Mouse (Mus musculus) T-cell, adult 2 months (primary cell): ENCODE data around the gene Notch2.

Source experiments
- DNase-seq: peaks from one replicate; pipeline ENCODE4 v3.0.0; 2022; ENCODE audit warnings: low spot score

The Notch2 gene

DNA sequence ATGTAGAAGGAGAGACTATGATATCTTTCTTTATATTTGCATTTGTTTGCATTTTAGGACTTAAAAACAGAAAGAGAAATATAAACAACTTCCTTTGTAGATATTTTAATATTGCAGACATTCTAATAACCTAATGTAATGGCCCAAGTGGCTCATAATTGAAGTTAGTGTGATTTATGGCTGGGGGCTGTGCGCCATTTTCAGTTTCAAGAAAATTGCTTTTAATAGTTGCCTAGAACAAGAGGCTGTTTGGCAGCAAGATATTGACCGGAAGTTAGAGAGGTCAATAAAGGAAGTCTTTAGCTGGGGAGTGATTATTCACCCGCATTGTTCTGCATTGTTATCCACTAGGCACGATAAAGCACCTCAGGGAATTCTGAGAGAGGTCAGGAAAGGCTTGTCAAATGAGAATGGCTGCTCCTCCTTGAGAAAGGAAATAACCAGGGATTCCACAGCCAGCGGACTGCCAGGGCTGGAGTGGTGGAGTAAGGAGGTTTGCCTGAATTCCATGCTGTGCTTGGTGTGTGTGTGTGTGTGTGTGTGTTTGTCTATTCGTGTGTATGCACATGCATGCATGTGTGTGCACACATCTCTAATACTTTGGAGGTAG is 61.4 kb downstream of the Notch2 start:
- DNase-seq, result no peak

DNA sequence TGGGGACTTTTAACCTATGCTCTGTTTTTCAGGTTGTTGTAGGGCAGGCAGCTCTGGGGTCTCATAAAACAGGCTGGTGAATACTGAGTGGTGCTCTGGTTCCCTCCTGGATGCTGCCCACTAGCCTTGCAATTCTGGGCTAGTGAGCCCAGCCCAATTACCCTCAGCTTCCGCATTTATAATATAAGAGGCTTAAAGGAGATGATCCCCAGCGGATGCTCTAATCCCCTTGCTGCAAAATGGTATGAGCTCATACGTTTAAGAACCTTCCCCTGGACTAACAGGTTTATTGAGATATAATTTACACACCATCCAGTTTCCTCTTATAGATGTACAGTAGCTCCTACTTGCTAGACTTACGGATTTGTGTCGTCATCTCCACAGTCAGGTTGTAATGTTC is 64.5 kb downstream of the Notch2 start:
- no peak for DNase-seq

DNA sequence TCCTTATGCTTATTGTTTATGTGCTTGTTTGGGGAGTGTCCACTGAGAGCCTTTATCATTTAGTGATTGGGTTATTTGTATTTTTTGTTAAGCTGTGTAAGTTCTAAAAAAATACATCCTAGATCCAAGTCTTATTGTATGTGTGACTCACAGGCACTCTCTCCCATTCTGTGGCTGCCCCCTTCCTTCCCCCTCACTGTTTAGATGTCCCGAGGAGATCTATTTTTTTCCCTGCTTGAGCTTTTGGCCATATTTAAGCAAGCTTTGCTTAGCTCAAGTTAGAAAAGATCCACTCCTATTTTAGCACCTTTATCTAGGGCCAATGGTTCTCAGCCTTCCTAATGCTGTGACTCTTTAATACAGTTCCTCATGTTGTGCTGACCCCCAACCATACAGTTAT is 65.5 kb downstream of the Notch2 start:
- no peak for DNase-seq

DNA sequence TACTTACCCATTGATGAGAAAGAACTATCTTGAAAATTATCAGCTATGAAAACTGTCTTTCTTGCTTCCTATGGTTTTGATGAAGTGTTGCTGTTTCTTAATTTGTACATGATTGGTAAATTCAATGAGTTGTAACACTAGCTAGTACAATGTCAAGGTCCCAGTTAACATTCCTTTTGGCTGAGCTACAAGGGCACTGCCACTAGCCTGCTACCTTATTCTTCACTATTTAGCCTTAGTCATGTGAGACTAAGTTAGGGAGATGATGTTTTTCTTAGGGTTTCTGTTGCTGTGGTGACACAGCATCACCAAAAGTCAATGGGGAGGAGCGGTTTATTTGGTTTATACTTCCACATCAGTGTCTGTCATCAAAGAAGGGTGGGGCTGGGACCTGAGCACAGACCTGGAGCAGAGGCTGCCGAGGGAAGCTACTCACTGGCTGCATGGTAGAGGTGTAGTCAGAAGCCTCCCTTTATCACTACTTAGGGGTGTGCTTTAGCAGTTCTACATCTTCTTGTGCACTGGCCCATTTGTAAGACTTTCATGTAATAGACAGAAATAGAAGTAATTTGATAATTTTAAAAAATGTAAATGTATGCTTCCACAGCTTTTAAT is 66.4 kb downstream of the Notch2 start:
- DNase-seq, result no peak

DNA sequence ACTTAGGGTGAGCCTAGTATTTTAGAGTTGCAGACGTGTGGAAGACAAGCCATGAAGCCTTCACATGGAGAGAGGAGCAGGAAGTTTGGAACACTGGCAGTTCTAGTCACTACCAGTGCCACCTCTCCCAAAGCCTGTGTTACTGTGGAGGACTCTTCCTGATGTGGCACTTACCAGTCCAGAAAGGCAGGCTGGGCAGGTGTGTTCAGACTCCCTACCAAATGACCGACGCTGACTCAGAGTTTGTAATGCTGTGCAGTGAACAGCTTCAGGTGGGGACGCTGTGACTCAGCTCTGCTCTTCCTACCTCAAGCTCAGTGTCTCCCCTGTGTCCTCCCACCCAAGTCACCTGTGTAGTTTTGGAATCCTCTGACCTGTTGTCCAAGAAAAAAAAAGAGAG is 67.3 kb downstream of the Notch2 start:
- DNase-seq, result no peak

DNA sequence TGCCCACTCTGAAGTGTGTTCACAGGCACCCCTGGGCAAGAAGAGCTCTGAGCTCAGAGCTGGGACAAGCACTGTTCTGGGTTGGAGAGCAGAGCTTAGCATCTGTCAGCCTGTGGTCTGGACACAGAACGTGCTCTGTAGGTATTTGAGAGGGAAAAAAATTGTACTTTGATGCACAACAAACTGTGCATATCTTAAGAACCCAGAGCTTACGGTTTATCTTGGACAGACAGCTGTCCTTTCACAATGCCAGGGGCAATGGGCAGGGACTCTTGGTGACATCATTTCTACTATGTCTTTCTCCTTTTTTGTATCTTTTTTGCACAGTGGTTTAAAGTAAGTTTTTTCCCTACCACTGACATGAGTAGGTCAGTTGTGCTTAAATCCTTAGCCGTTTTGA is 68.9 kb downstream of the Notch2 start:
- no peak for DNase-seq

DNA sequence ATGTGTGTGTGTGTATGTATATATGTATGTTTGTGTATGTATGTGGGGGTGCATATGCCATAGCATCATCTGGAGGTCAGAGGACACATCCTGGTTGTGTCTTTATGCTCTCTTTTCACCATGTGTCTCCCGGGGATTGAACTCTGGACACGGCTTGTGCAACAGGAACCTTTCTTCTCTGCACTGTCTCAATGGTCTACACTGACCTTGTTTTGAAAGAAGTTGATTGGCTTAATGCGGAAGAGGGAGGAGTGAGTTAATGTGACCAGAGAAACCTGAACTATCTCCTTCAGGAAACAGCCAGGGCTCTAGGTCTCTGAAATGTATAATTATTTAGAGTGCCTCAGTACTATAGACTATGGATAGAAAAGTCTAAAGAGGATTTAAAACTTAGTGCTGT is 69.6 kb downstream of the Notch2 start:
- DNase-seq, result no peak

DNA sequence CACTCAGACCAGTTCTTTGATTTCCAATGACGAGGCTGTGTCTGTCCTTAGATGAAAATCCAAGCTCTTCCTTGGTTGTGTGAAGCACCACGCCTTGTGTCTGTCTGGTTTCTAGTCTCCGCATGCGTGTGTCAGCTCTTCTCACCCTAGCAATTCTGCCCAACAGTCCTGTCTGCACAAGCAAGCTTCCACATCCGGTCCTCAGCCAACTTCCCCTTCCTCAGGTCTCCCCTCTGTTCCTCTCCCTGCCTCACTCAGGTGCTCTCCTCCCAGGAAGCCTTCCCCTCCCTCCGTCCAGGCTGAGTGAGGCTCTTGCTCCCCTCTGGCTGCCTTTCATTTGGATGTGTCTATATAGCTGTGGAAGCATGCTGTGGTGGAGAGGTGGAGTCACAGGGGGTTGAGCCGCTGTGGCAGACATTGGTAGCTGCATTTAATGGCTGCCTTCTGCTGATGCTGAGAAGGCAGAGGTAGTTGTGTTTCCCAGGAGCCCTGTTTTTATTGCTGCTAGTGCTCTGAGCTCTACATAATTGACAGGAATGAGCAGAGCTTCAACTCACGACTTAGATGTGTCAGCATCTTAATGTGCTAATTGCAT is 70.8 kb downstream of the Notch2 start:
- DNase-seq, result peak; percentile 12

DNA sequence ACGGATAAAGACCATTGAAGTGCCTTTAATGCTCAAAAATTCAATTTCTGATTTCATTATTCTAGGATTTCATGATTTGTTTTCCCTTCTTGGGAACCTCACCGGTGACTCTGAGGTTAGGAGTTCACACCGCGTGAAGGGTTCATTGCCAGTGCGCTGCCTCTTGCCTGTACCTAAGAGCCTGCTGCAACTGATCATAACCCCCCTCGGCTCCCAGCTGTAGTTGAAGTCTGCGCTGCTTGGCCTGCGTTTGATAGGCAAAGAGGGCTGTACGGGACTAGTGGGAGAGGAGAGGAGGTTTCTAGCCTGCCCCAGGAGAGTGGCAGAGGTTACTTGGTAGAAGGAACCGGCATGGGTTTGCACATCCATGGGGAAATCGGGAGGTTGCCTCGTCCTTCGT is 71.5 kb downstream of the Notch2 start:
- DNase-seq, result no peak

DNA sequence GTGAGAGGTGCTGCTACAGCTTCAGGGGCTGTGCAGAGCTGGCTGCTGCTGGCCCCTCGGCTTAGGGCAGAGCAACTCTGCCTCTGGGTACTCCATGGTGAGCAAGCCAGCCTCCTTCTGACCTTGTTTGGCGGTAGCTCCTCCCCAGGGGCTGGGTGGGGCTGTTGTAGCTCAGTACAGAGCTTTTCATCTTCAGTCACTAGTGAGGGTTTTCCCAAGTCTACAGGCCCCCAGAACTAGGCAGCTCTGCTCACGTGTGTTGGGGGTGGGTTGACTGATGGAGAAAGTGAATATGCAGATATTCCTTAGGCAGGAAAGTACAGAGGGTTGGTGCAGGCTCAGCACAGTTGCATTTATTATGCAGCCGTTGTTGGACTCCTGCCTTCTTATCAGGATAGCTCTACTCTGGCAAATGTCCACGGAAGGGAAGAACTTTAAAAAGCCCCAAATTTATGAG is 72.5 kb downstream of the Notch2 start:
- DNase-seq, result no peak

DNA sequence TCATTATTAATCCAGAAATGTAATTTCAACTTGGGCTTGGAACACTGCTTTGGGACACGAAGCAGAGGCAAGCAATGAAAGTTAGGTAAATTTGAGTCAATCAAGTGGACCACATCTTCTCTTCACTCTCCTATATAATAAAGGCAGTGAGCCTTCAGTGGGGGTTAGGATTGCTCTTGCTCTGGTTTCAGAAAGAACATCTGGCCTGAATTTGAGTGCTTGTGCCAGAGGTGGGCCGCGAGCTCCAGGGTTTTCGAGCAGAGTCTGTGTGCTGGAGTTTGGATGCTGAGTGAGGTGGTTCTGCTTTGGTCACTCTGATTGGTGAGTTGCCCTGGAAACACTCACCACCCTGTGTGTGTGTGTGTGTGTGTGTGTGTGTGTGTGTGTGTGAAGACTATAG is 73.1 kb downstream of the Notch2 start:
- DNase-seq, result no peak

DNA sequence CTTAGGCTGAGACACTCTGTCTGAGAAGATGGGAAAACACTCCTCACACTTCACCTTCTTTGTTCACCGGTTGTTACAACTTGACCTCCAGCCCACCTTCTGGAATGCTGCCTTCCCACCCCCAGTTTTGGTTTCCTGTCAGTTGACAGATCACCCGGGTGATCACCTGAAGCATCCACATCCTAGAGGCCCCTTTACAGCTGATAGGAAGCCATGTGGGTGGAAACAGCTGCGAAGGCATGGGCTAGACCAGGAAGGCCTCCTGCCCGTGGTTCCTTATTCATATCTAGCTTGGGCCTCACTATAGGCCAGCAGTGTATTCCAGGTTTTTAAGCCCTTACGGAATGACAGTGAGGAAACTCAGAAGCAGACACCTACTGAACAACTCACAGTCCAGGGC is 73.5 kb downstream of the Notch2 start:
- DNase-seq, result no peak

DNA sequence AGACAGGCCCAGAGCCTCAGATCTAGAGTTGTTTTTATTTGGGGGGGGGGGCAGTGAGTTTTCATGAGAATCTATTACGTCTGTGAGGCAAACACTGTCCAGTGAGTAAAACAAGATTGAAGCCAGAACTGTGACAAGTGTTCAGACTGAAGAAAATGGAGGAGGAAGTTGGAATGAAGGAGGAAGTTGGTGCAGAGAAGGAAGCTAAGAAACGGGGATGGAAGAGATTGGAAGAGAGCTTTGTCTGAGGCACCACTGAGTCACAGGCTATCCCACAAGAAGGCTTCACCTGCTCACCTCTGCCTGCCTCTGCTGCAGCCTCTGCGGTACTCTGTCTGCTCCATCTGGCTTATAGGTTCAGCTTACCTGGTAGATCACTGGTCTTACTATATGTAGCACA is 74.2 kb downstream of the Notch2 start:
- no peak for DNase-seq

DNA sequence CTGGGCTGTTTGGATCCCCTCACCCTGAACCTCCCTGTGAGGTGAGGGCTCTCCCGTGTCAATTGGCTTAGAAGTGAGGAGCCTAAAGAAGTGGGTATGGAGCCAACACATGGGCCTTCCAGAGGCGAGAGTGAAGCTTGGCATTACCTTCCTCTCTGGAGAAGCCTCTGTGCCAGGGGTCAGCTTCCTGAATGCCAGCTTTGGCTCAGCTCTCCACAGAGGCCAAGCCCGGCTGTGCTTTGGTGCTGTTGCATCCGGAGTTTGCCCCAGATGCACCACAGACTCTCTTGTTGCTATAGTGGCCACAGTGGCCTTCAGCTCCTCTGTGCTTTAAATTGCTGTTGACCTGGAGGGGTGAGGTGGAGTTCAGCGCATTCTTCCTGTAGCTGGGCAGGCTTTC is 76.4 kb downstream of the Notch2 start:
- no peak for DNase-seq

DNA sequence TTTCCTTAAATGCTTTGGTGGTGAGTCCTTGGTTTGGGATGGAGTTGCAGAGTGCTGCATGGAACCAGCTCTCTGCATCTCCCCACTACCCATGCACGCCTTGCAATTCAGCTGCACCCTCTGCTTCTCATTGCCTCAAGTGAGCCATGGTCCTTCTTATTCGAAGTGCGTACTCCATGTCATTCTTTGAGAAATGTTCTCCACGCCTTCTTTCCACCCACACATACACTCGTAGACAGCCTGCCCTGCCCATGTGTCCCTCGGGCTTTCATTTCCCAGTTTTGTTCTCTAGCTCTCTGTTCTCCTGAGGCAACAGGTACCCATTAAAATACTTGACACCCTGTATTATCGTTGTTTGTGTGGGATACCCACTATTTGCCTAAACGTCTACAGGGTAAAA is 76.8 kb downstream of the Notch2 start:
- DNase-seq, result no peak

DNA sequence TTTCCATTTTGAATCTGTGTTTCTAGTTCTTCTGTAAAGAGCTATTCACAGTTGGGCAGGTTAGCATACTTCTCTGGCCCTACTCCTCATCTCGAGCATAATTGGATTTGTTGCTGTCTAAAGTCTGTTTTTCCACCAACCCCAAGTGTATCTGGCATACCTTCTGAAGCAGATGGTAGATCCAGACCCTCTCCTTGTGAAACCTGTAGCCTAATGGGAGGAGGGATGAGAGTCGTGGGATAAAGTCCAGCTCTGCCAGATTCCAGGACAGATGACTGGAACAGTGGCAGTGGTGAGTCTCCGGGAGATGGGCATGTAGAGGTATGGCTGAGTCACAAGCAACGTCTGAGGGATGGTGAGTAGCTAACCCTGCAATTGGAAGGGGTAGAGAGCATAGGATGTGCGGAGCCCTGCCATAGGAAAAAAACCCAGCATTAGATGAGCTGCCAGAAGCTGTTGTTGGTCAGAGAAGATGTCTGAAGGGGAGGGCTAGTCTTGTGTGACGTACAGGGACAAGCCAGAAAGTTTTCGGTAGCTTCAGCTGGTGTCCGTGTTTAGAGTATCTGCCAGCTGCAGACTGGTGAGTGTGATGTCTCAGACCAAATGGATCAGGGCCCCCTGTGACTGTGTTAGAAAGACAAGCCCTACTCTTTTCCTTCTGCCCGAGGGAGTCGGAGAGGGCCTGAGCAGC is 79.5 kb downstream of the Notch2 start:
- DNase-seq, result no peak

DNA sequence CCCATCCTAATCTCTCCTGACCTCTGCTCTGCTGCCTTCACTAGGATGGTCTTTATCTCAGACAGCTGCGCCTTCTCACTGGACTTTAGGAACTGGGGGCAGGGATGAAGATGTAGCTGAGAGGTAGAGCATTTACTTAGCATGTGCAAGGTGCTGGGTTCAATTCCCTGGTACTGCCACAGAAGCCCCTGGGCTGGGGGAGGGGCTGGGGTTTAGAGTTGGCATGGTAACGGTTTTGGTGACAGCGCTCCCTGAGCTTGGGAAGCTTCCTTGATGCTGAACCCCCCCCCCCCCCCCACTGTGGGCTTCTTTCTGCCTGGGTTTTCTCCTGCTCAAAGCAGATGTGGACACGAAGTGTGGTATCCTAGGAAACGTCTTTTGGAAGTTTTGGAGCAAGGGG is 80.6 kb downstream of the Notch2 start:
- DNase-seq, result no peak

DNA sequence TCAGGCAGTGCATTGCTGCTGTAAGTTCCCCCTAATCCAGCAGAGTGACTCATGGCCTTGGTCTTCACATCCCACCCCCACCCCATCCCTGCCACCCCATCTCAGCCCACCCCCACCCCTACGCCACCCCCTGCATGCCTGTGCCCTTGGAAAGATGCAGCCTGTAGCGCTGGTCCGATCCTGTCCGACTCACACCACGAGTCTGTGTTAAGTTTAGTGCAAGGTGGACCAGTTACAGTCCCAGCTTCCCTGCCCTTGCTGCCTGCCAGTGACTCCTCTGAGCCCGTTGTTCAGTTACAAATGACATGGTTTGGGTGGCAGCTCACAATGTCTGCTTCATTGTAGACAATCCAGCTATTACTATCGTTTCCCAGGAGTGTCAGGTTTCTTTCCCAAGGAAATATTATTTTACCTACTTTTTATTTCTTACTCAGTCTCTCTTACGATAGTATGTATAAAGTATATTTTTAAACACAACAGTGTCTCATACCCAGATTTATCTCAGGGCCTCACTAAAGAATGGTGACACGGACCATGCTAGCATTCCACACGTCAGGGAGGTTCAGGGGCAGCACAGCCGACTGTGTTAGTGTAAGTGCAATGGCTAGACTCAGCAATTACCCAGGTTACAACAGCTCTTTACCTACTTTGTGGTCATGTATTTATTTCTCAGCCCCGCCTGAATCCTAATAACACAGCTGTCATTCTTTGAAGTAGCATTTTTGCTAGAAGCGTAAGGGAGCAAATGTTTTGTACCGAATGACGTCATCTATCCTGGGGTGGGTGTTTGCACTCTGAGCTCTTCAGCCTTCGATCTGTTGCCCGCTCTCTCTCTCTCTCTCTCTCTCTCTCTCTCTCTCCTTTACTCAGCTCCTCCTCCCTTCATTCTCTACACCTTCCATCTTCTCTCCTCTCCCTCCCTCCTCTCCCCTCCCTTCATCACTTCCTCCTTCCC is 81.6 kb downstream of the Notch2 start:
- DNase-seq, result no peak

DNA sequence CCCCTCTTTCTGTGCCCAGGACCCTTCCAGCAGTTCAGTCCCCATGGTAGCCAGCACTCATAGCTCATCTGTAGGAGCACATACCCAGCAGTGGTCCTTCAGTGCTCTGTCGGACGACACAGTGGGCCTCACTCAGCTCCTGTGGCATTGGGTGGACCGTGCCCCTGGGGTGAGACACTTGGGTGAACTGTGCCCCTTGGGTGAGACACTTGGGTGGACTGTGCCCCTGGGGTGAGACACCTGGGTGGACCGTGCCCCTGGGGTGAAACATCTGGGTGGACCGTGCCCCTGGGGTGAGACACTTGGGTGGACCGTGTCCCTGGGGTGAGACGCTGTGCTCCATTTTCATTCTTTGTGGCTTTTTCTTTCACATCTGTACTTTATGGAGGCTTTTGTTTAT is 83.7 kb downstream of the Notch2 start:
- no peak for DNase-seq

DNA sequence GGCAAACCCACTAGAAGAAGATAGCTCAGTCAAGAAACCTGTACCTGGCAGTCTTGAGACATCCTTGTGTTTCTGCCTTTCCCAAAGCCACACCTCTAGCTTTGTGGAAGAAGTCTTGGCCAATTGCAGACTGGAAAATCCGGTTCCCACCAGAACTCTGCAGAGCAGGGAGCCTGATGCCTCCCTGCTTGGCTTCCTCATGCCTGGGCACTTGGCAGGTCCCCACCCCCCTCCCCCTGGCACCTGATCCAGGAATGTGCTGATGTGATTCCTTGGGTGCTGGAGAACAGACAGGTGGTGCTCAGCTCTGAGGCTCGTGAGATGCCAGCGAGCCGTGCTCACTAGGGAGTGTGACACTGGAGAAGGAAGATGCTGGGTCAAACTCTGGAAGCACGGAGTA is 85.3 kb downstream of the Notch2 start:
- DNase-seq, result no peak

DNA sequence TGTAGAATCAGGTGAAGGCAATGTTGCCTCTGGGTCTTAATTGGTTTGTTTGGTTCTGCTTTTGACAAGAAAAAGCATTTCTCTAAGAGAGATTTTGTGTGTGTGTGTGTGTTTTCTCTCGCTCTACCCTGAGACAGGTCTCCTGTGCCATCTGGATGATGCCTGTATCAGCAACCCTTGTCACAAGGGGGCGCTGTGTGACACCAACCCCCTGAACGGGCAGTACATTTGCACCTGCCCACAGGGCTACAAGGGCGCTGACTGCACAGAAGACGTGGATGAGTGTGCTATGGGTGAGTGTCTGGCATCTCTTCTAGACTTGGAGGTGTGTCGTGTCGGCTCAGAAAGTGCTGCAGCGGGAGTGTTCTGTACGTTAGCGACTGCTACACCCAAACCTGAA is 86.0 kb downstream of the Notch2 start:
- peak; percentile 8 for DNase-seq

DNA sequence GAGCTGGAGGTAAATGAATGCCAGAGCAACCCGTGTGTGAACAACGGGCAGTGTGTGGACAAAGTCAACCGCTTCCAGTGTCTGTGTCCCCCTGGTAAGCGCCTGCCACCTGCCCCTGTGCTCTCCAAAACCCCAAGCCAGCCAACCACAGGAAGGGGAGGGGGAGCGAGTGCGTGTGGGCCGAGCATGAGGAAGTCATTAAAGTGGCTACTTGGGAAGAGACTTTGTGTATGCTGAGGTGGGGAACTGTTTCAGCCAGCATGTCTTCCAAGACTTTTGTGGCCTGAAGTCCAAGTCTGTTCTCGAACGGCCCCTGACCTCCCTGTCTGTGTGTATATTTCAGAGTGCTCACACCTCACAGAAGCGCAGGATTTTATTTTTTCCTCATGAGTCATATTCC is 88.2 kb downstream of the Notch2 start:
- no peak for DNase-seq
